Mouse (Mus musculus): Measurements from ENCODE around the gene Pgghg. TPM values are rescaled to one million over a fixed set of nuclear protein-coding genes. Genes with fewer than 3 reads are reported as not detected.

Gene Pgghg
- polyA plus RNA-seq, 1 experiment from 2014 or later, result 10.4 TPM

DNA sequence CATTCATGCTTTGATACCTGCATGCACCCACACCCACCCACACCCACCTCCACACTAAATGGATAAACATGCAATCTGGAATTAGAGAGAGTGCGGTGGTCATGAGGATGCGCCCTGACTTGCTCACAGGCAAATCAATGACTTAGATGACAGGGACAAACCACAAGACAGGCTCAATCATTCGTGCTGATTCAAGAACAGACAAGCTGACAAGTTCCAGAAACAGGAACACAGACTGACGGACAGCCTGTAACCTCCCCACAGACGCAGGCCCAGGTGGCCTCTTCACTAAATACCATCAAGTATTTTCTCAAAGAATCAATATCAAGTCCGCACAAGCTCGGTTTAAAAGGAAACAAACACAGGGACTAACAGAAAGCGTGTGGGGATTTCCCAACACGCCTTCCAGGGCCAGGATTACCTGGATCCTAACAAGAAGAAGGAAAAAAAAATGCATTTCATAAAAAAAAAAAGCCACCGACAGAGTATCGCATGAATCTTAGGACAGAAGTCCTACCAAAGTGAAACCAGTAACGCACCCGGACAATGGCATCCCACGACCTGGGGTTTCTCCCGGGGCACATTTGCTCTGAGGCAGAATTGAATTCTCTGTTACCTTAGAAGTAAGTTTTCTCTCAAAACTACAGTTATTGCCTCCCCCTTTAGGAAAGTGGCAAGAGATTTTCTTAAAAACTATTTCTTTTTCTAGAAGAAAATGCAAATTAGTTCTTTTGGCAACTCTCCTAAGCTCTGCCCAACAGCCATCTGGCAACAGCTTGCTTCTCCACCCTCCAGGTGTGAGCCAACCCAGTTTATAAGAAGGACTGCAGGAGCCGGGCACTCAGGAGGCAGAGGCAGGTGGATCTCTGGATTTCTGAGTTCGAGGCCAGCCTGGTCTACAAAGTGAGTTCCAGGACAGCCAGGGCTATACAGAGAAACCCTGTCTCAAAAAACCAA lies 46.3 kb downstream of the Pgghg start:
- Histone ChIP-seq H3K4me3 (no peak overlapping the region), H3K9me3 (no peaks in the 10 kb centered on the region), H3K36me3 (no peaks in the 10 kb centered on the region), H3K9ac (no peak overlapping the region), H3K27me3 (no peaks in the 10 kb centered on the region), H3K4me2 (no peak overlapping the region), H3K4me1 (replicated peaks) (no peaks in the 10 kb centered on the region), H3K27ac (no peak overlapping the region)
- WGBS, result 87% methylated on average over 17 of the region's 17 CpGs
- no peak for ATAC-seq (ENCODE audit: low FRiP score)

DNA sequence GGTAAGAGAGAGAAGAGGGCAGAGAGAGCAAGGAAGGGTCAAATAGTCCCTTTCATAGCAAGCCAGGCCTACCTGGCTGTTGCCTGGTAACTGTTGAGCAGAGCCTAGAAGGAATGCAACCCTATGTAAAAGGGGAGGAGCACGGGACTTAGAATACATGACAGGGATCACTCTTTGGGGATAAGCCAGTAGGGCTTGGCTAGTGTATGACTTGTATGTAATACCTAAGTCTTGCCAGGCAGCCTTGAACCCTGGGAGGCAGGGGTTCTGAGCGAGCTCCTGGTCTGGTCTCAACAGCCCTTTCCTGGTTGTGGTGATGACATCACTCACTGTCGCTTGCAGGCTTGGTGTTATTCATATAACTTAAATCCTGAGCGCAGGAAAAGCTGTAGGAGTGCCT lies 47.8 kb downstream of the Pgghg start:
- Histone ChIP-seq H3K9ac (no peak overlapping the region), H3K27ac (no peak overlapping the region), H3K9me3 (no peaks in the 10 kb centered on the region), H3K4me3 (no peak overlapping the region), H3K4me2 (no peak overlapping the region), H3K27me3 (no peaks in the 10 kb centered on the region), H3K4me1 (replicated peaks) (no peaks in the 10 kb centered on the region), H3K36me3 (no peaks in the 10 kb centered on the region)
- WGBS, result 77% methylated on average over 4 of the region's 4 CpGs
- ATAC-seq (ENCODE audit: low FRiP score), result no peak

DNA sequence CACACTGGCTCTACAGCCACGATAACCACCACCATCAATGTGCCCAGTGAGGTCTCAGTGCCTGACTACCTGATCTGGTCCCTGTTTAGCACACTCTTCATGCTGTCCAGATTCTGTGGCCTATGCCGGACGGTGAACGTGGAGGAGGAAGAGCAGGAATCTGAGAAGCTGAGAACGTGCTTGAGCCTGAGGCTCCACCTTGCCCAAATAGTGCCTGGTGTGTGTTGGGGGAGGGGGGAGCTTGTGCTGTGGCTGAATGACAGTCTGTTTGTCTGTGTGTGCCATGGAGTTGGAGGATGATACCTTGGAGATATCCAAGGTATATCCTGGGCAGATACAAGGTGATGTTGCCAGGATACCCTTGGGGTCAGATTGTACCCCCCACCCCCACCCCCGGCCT lies 49.0 kb downstream of the Pgghg start:
- Histone ChIP-seq H3K27ac (no peak overlapping the region), H3K36me3 (no peaks in the 10 kb centered on the region), H3K9me3 (no peaks in the 10 kb centered on the region), H3K27me3 (no peaks in the 10 kb centered on the region), H3K4me2 (no peak overlapping the region), H3K4me1 (replicated peaks) (no peaks in the 10 kb centered on the region), H3K9ac (no peak overlapping the region), H3K4me3 (no peak overlapping the region)
- no peak for ATAC-seq (ENCODE audit: low FRiP score)
- WGBS, result 83% methylated on average over 6 of the region's 6 CpGs

- H3K27me3 ChIP-seq, result no peaks in the 10 kb centered on the region
- H3K9ac ChIP-seq, result no peak overlapping the region
- H3K27ac ChIP-seq, result no peak overlapping the region
- no peaks in the 10 kb centered on the region for H3K4me1 ChIP-seq (replicated peaks)
- no peak overlapping the region for H3K4me2 ChIP-seq
- H3K36me3 ChIP-seq, result no peaks in the 10 kb centered on the region
- H3K9me3 ChIP-seq, result no peaks in the 10 kb centered on the region
- no peak overlapping the region for H3K4me3 ChIP-seq
- no peak for ATAC-seq (ENCODE audit: low FRiP score)
- WGBS, result 75% methylated on average over 5 of the region's 5 CpGs
These were observed 49.4 kb downstream of the Pgghg start for GRCm38 (mm10) chr7:140990622-140991021.

- 89% methylated on average over 14 of the region's 14 CpGs for whole genome bisulfite sequencing
- H3K36me3 ChIP-seq, result no peaks in the 10 kb centered on the region
- no peak overlapping the region for H3K4me3 ChIP-seq
- H3K4me2 ChIP-seq, result no peak overlapping the region
- H3K9me3 ChIP-seq, result no peaks in the 10 kb centered on the region
- no peak overlapping the region for H3K9ac ChIP-seq
- H3K27me3 ChIP-seq, result no peaks in the 10 kb centered on the region
- H3K4me1 ChIP-seq (replicated peaks), result no peaks in the 10 kb centered on the region
- no peak overlapping the region for H3K27ac ChIP-seq
- no peak for ATAC-seq (ENCODE audit: low FRiP score)
These were observed 50.0 kb downstream of the Pgghg start for GRCm38 (mm10) chr7:140991117-140991689.

Other genes with a start within 250 kb of the Pgghg start
- not detected in 2 replicates for gene Olfr541, start 244.1 kb upstream of the Pgghg start, polyA plus RNA-seq (2015; fragmentation: Nextera tagmentation; extraction: Ambion mirVana)
- gene Cyp2e1, start 177.7 kb upstream of the Pgghg start, polyA plus RNA-seq (2015; fragmentation: Nextera tagmentation; extraction: Ambion mirVana), result not detected in 2 replicates
- 0.26 and 0.57 TPM in 2 replicates for gene Syce1, start 153.5 kb upstream of the Pgghg start, polyA plus RNA-seq (2015; fragmentation: Nextera tagmentation; extraction: Ambion mirVana)
- gene Zfp941, start 119.2 kb upstream of the Pgghg start, polyA plus RNA-seq (2015; fragmentation: Nextera tagmentation; extraction: Ambion mirVana), result 24.1 and 26.6 TPM in 2 replicates
- not detected in 2 replicates for gene Urah, start 106.4 kb upstream of the Pgghg start, polyA plus RNA-seq (2015; fragmentation: Nextera tagmentation; extraction: Ambion mirVana)
- gene Scgb1c1, start 95.8 kb upstream of the Pgghg start, polyA plus RNA-seq (2015; fragmentation: Nextera tagmentation; extraction: Ambion mirVana), result not detected in 2 replicates
- gene Odf3, start 93.6 kb upstream of the Pgghg start, polyA plus RNA-seq (2015; fragmentation: Nextera tagmentation; extraction: Ambion mirVana), result not detected in 2 replicates
- gene Gm45785, start 85.1 kb upstream of the Pgghg start, polyA plus RNA-seq (2015; fragmentation: Nextera tagmentation; extraction: Ambion mirVana), result 0.84 TPM in 1 of 2 replicates, not detected in the other
- gene Ric8a, start 84.4 kb upstream of the Pgghg start, polyA plus RNA-seq (2015; fragmentation: Nextera tagmentation; extraction: Ambion mirVana), result 96.7 and 98.5 TPM in 2 replicates
- gene Bet1l, start 83.8 kb upstream of the Pgghg start, polyA plus RNA-seq (2015; fragmentation: Nextera tagmentation; extraction: Ambion mirVana), result 43.3 and 44.0 TPM in 2 replicates
- gene Psmd13, start 59.4 kb upstream of the Pgghg start, polyA plus RNA-seq (2015; fragmentation: Nextera tagmentation; extraction: Ambion mirVana), result 278 and 284 TPM in 2 replicates
- 41.6 and 45.3 TPM in 2 replicates for gene Sirt3, start 59.1 kb upstream of the Pgghg start, polyA plus RNA-seq (2015; fragmentation: Nextera tagmentation; extraction: Ambion mirVana)
- gene Cox8b, start 40.9 kb upstream of the Pgghg start, polyA plus RNA-seq (2015; fragmentation: Nextera tagmentation; extraction: Ambion mirVana), result 0.69 TPM in 1 of 2 replicates, not detected in the other
- gene Nlrp6, start 20.5 kb upstream of the Pgghg start, polyA plus RNA-seq (2015; fragmentation: Nextera tagmentation; extraction: Ambion mirVana), result 0.09 and 0.12 TPM in 2 replicates
- 0.36 and 1.7 TPM in 2 replicates for gene Ifitm5, start 8.9 kb downstream of the Pgghg start, polyA plus RNA-seq (2015; fragmentation: Nextera tagmentation; extraction: Ambion mirVana)
- gene Gm45717, start 14.5 kb downstream of the Pgghg start, polyA plus RNA-seq (2015; fragmentation: Nextera tagmentation; extraction: Ambion mirVana), result not detected in 2 replicates
- 211 and 226 TPM in 2 replicates for gene Ifitm2, start 14.6 kb downstream of the Pgghg start, polyA plus RNA-seq (2015; fragmentation: Nextera tagmentation; extraction: Ambion mirVana)
- gene Ifitm1, start 25.8 kb downstream of the Pgghg start, polyA plus RNA-seq (2015; fragmentation: Nextera tagmentation; extraction: Ambion mirVana), result 13.4 and 13.6 TPM in 2 replicates
- 29.0 and 29.1 TPM in 2 replicates for gene Ifitm3, start 69.4 kb downstream of the Pgghg start, polyA plus RNA-seq (2015; fragmentation: Nextera tagmentation; extraction: Ambion mirVana)
- 0.53 TPM in 2 replicates for gene Ifitm6, start 76.5 kb downstream of the Pgghg start, polyA plus RNA-seq (2015; fragmentation: Nextera tagmentation; extraction: Ambion mirVana)
- not detected in 2 replicates for gene Gm17387, start 87.7 kb downstream of the Pgghg start, polyA plus RNA-seq (2015; fragmentation: Nextera tagmentation; extraction: Ambion mirVana)
- 44.8 and 47.2 TPM in 2 replicates for gene B4galnt4, start 119.7 kb downstream of the Pgghg start, polyA plus RNA-seq (2015; fragmentation: Nextera tagmentation; extraction: Ambion mirVana)
- 0.27 and 0.32 TPM in 2 replicates for gene Pkp3, start 136.8 kb downstream of the Pgghg start, polyA plus RNA-seq (2015; fragmentation: Nextera tagmentation; extraction: Ambion mirVana)
- gene Sigirr, start 159.2 kb downstream of the Pgghg start, polyA plus RNA-seq (2015; fragmentation: Nextera tagmentation; extraction: Ambion mirVana), result 1.7 and 2.9 TPM in 2 replicates
- 0.09 TPM in 1 of 2 replicates, not detected in the other for gene Ano9, start 176.4 kb downstream of the Pgghg start, polyA plus RNA-seq (2015; fragmentation: Nextera tagmentation; extraction: Ambion mirVana)
- 79.8 and 83.6 TPM in 2 replicates for gene Ptdss2, start 181.0 kb downstream of the Pgghg start, polyA plus RNA-seq (2015; fragmentation: Nextera tagmentation; extraction: Ambion mirVana)
- gene Rnh1, start 231.5 kb downstream of the Pgghg start, polyA plus RNA-seq (2015; fragmentation: Nextera tagmentation; extraction: Ambion mirVana), result 51.1 and 53.5 TPM in 2 replicates